Mouse (Mus musculus) 416B (cell line): ENCODE data around the gene Fgfbp3.
"Not testable (repeated sequence)": the region's sequence is repeated elsewhere in the genome, so short reads cannot be mapped to it uniquely, and the experiment has no call there.

Experiments
- DNase-seq: peaks from one replicate; pipeline ENCODE4 v3.0.0; 2011; ENCODE audit warnings: low read depth

Fgfbp3 gene

DNA sequence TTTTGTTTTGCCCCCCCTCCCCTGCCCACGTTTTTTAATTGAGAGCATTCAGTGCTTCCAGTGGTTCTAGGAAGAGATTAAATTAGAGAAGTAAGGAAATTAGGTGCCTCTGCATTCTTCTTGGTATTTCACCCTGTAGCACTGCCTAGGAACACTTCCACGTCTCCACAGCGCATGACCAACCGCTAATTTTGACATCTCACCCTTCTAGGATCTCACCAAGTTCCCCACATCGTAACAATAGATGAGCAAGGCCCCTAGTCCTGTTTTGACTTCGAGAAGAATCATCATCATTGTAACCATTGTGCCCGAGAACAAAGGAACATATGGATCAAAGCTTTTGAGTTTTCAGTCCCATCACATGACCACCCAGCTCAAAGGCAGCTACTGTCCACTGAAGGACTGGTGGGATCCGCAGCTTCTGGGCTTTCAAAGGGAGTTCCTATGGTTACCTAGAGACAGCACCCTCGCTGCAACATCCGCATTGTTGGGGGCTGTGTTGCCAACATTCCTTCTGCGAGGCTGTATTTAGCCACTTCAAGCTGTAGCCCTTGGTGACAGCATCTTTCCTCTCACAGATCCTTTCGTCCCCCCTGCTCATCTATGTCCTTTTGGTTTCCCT lies 8.9 kb downstream of the Fgfbp3 start:
- DNase-seq, result no peak

DNA sequence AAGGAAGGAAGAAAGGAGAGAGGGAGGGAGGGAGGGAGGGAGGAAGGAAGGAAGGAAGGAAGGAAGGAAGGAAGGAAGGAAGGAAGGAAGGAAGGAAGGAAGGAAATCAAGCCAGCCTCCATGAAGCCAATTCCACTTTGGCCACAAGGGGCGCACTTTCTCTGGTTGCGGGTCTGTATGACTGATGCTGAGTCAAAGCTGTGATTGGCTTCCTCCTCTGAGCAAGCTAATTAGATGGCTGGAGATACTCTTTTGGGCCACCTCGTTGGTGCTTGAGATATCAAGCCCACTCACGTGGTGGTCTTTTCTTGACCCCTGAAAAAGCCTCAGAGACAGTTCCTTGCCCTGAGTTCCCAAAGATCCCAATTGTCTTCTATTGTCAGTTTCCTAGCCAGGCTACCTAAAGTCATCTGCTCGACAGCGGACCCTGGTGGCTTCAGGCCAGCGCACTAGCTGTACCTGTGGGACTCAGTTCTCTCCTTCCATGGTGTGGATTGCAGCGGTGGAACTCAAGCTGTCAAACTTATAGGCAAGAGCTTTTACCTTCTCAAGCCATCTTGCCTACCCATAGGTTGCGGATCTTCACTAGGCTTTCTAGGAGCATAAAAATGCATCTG lies 9.6 kb downstream of the Fgfbp3 start:
- peak; percentile 68 for DNase-seq

DNA sequence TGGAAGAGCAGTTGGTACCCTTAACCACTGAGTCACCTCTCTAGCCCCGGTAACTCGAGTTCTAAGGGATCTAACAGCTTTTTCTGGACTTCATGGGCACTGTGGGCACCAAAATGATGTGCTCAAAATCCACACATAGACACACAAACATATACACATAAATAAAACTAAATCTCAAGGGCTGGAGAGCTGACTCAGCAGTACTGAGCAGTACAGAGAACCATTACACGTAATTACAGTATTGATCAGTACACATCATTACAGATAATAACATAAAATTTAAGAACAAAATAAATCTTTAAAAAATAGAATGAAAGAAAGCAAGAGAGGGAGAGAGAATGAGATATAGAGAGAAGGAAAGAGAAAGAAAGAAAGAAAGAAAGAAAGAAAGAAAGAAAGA lies 10.3 kb downstream of the Fgfbp3 start:
- no peak for DNase-seq

DNA sequence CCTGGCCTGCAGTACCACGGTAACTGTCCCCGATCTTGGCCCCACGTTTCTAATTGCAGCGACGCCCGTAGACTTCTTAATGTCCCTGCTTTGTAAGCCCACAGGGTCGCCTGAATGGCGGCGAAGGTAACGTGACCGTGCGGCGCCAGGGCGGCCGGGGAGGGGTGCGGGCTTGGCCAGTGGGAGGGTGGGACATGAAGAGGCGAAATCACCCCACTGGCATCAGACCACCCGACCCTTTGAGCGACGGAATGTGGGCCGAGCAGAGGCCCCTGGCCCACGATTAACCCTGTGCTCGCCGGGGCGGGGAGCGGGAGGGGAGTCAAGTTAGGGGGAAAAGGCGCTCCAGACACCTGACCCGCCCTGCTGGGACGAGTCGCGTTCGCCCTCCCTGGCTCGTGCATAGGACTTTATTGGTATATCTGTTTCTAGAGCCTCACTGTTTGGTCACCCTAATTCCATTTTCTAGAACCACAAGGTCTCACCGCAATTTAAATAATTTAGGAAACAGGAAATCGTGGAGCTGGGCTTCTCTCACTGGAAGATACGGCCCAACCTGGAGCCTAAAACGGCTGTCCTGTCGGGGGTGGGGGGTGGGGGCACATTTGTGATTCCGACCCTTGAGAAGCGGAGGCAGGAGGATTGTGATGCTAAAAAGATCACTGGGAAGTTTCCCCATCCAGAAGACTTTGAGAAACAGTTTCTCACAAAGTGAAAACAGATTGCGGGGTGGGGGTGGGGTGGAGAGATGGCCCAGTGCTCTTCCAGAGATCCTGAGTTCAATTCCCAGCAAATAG lies 15.0 kb downstream of the Fgfbp3 start:
- no peak for DNase-seq

DNA sequence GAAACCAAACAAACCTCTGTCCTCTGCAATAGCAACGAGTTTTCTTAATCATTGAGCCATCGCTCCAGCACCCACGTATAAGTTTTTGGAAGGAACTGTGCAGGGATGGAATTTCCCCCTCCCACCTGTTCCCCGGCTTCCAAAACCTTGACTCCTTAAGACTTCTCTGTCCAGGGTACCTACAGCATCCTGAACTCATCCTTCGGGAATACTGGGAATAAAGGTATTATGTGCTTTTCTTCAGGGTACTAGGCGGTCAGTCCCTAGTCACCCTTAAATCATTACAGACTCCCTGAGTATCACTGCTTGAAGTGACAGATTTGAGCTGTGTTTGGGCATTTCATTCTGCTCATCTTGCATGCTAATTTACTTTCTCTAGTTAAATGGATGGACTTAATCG lies 16.0 kb downstream of the Fgfbp3 start:
- DNase-seq, result no peak

DNA sequence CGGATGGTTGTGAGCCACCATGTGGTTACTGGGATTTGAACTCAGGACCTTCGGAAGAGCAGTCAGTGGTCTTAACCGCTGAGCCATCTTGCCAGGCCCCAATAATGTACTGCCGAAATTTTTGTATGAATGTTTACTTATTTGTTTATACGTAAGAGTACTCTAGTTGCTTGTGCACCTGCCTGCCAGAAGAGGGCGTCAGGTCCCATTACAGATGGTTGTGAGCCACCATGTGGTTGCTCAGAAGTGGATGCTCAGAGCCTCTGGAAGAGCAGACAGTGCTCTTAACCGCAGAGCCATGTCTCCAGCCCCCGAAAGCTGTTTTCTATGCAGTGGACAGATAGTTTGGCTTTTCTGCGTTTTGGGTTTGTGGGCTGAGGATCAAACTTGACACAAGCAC lies 21.6 kb downstream of the Fgfbp3 start:
- DNase-seq, result peak; percentile 60

DNA sequence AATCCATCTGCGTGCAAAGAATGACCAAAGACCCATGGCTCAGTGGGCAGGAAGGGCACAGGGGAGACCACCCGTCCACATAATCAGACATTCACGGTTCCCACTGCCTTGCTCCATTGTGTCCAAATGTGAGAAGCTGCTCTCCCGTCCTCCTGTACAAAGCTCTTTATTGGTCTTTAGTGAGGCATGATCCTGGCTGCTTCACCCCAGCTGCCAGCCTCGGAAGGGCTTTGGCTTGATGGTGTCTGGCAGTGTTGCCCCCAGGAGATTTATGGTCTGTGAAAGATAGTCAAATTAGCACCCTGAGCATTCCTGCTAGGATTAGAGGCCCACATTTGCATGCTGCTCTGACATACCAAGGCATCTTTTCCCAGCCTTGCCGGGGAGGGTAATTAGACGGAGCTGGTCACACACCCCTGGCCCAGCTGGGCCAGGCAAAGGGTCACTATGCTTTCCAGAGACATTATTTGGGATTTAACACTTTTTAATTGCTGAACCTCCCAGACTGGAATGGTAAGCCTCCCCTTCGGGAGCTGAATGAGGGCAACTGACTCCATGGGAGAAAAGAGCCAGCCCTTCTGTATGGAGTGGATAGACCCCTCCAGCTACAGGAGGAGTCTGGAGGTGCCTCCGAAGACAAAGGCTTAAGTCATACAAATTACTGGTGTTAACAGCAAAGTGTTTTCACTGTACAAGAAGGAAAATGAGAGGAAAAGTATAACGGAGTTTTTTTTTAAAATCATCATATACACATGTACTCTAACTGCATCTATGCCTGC lies 22.4 kb downstream of the Fgfbp3 start:
- DNase-seq, result no peak

DNA sequence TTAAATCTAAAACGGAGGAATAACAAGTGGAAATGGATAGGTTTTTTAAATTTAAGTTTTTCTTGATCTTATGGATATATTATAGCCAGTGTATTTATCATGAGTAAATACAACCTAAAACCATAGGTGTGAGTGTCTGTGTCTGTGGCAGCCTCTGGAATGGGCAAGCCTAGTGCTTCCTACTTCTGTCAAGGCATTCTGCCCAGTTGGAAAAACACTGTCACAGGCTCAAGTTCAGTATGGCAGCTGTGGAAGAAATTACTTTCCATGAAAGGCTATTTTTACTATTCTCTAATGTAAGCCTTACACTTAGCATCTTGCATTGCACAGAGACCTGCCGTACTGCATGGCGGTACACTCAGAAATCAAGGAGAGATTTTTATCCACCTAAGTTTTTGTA lies 27.7 kb downstream of the Fgfbp3 start:
- DNase-seq, result no peak

DNA sequence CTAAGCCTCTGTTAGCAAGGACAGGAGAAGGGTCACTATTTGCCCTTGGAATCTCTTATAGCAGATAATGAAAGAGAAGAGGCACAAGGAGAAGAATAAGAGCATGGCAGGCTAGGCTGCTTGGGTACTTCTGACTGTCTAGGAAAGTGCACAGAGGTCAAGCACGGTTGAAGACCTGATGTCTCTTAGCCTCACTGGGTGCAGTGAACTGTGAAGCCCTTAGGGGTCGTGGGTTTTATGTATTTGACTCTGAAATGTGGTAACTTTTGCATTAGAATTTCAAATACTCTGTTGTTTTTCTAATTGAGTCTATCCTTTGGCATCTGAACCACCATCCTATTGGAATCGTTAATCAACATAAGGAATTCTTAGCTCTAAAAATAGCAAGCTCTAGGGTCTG lies 31.7 kb downstream of the Fgfbp3 start:
- no peak for DNase-seq

DNA sequence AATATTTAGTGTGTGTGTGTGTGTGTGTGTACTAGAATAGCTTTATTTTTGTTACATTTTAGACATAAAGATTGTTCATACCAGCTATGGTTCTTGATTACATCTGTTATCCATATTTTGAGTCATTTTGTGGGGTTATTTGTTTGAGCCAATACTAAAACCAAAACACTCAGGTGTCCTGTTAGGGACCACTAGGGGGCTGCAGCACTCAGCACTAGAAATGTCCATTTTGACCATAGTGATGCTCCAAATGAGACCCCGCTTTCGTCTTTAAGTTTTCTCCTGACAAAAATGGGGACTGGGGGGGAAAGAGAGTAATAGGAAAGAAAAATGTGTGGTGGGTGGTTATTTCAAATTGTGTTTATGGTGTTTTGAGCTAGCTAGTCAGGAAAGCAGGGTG lies 33.1 kb downstream of the Fgfbp3 start:
- DNase-seq, result peak; percentile 26

DNA sequence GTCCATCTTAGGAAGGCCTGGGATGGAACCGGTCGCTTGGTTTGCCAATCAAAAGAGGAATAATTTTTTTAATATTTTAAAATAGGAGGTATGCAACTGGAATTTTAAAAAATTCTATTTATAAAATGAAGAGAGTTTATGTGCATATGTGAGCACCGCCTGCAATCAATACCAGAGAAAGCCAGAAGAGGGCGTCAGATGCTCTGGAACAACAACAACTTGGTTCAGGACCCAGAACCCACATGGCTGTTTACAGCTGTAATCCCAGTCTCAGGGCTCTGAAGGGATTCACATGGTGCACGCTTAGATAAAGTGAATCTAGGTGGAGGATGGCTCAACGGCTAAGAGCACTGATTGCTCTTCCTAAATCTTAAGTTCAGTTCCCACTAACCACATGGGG lies 36.3 kb downstream of the Fgfbp3 start:
- peak; percentile 53 for DNase-seq

DNA sequence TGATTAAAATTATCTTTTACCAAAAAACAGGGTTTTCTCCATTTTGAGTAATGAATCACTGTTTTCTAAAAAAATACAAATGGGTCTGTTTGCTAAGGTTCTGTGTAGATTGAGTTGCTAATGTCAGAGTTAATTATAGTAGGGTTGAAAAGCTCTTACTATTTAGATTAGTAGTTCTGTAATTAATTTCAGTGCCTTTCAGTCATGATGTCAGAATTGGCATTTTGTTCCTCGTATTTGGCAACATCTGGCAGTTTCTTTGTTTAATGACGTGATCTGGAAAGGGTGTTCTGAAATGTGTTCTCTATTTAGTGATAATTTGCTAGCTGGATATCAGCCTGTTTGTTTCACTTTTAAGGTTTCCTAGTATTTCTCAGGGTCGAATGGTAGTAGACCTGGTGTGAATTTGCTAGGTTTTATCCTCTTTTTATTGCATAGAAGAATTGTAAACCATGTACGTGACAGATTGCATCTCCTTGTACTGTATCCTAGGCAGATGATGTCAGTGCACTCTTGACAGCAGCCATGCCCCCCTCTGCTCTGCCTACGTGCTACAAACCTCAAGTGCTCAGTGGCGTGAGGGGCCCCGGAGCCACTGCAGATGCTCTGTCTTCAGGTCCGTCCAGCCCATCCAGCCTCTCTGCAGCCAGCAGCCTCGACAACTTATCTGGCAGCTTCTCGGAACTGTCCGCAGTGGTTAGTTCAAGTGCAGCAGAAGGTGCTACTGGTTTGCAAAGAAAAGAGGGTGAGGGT lies 40.5 kb downstream of the Fgfbp3 start:
- no peak for DNase-seq

DNA sequence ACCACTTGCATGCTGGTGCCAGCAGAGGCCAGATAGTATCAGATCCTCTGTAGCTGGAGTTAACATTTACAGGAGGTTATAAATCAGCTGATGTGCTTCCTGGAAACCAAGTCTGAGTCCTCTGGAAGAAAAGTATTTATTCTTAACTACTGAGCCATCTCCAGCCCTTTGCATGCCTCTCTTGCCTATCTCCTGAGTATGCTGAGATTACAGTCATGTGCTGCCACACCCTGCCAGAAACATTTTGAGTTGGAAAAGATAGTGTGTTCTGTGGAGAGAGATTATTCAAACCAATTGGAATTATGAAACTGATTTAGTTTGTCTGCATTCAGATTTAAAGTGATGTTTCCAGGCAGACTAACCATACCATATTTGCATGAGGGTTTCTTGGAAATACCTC lies 42.1 kb downstream of the Fgfbp3 start:
- DNase-seq, result no peak

DNA sequence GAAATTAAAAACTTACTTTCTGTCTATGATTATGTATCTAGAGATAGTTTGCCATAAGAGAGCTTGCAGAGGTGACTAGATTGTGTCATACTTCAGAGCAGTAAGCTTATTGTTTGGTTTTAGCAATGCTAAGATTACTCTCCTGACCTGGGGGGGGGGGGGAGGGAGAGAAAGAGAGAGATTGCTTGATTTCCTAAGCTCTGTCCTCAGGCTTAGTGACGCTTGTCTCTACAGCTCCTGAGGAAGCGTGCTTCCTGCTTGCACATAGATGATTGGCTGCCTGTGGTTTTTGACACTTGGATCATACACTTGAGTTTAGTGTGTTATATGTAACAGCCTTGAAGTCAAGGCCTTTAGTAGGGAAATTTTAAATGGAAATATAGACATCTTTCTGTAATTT lies 44.8 kb downstream of the Fgfbp3 start:
- peak; percentile 61 for DNase-seq

DNA sequence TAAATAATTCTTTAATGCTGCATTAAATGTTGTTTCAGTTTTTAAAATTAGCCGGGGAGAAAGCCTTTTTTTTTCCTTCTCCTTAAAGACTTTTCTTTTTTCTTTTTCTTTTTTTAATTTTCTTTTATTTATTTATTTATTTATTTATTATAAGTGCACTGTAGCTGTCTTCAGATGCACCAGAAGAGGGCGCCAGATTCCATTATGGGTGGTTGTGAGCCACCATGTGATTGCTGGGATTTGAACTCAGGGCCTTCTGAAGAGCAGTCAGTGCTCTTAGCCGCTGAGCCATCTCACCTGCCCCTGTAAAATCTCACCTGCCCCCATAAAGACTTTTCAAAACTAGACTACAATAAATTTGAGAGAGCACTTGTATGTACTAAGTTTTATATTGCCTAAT lies 50.7 kb downstream of the Fgfbp3 start:
- not testable (repeated sequence) for DNase-seq
